Comparison of ENCODE assay signal across 7 mouse cellular contexts in genomic region chr6:83215002-83215666, GRCm38 (mm10). TPM values are rescaled to one million over a fixed set of nuclear protein-coding genes. Genes with fewer than 3 reads are reported as not detected.
DNase-seq lines count a peak whose midpoint lies in the region; ATAC-seq and TF ChIP-seq lines count a peak whose summit lies in the region.

No protein-coding gene starts in this region.

- no peaks in the 10 kb centered on the region for H3K4me1 ChIP-seq in bone marrow macrophage, adult 2 months (ENCODE audit: control insufficient read depth, insufficient read depth, low read length)
- H3K4me1 ChIP-seq in embryonic facial prominence, embryonic 15.5 days, result peaks cover 11% of the 10 kb centered on the region; the same call in 1 of the 2 replicates
- H3K4me1 ChIP-seq in lung, postnatal 0 days (ENCODE audit: insufficient read depth, low read depth, low read length), result no peaks in the 10 kb centered on the region

- H3K27ac ChIP-seq in bone marrow macrophage, adult 2 months (ENCODE audit: insufficient read depth, low read depth, low read length), result no peak overlapping the region
- no peak overlapping the region for H3K27ac ChIP-seq in embryonic facial prominence, embryonic 15.5 days (replicated peaks)
- H3K27ac ChIP-seq in lung, postnatal 0 days (ENCODE audit: low read length), result no peak overlapping the region

- WGBS in embryonic facial prominence, embryonic 15.5 days, result 12% methylated on average over 7 of the region's 7 CpGs
- 15% methylated on average over 7 of the region's 7 CpGs for WGBS in lung, postnatal 0 days

- H3K9me3 ChIP-seq in embryonic facial prominence, embryonic 15.5 days (replicated peaks), result no peaks in the 10 kb centered on the region
- no peaks in the 10 kb centered on the region for H3K9me3 ChIP-seq in lung, postnatal 0 days (ENCODE audit: low read length)

- ATAC-seq in embryonic facial prominence, embryonic 15.5 days (ENCODE audit: insufficient number of reproducible peaks, low FRiP score, low TSS enrichment, low read depth), result peak; percentile 63; the same call in 1 of the 2 replicates
- ATAC-seq in lung, postnatal 0 days, result peak; percentile 61

- H3K27me3 ChIP-seq in embryonic facial prominence, embryonic 15.5 days, result no peaks in the 10 kb centered on the region
- H3K27me3 ChIP-seq in lung, postnatal 0 days (replicated peaks; ENCODE audit: insufficient read depth, low read length), result no peaks in the 10 kb centered on the region

- no peaks in the 10 kb centered on the region for H3K36me3 ChIP-seq in embryonic facial prominence, embryonic 15.5 days
- H3K36me3 ChIP-seq in lung, postnatal 0 days (ENCODE audit: insufficient read depth, low read length), result no peaks in the 10 kb centered on the region

- no peak overlapping the region for H3K4me3 ChIP-seq in bone marrow macrophage, adult 2 months (ENCODE audit: insufficient read depth, low read length)
- no peak overlapping the region for H3K4me3 ChIP-seq in embryonic facial prominence, embryonic 15.5 days (replicated peaks)
- H3K4me3 ChIP-seq in lung, postnatal 0 days (ENCODE audit: low read depth, low read length), result no peak overlapping the region

- TF ChIP-seq EP300 in lung, postnatal 0 days (IDR thresholded peaks at IDR 0.05), result no peak

- no peak overlapping the region for H3K4me2 ChIP-seq in embryonic facial prominence, embryonic 15.5 days (replicated peaks)
- H3K4me2 ChIP-seq in lung, postnatal 0 days (replicated peaks; ENCODE audit: low read depth, low read length), result no peak overlapping the region

- peak; percentile 83 for TF ChIP-seq CTCF in bone marrow macrophage, adult 2 months (IDR thresholded peaks at IDR 0.05; ENCODE audit: low read depth, low read length)
- peak; percentile 94 for TF ChIP-seq CTCF in lung, postnatal 0 days (IDR thresholded peaks at IDR 0.05)

- peak; percentile 81 for DNase-seq in MN1 (ENCODE audit: low spot score)
- DNase-seq in heart, postnatal 10 days, result peak; percentile 77 to 86
- DNase-seq in kidney, postnatal 4 days, result peak; percentile 83 to 84
- DNase-seq in lung, postnatal 0 days (ENCODE audit: low spot score), result peak; percentile 77
- DNase-seq in ovary, postnatal 36 days (ENCODE audit: low spot score), result peak; percentile 72

- no peak for TF ChIP-seq POLR2A in bone marrow macrophage, adult 2 months (IDR thresholded peaks at IDR 0.05; ENCODE audit: borderline replicate concordance, low read depth, low read length)

- intact Hi-C loops in heart, postnatal 10 days (cut with DNase I), result loop anchor here (1.0 kb wide), 1 partner anchor 53 kb away; no protein-coding TSS in a partner anchor

- H3K9ac ChIP-seq in embryonic facial prominence, embryonic 15.5 days, result no peak overlapping the region
- H3K9ac ChIP-seq in lung, postnatal 0 days (replicated peaks; ENCODE audit: low read depth), result no peak overlapping the region

RNA-seq across cellular contexts. Expression of gene Slc4a5, which starts 4.5 kb away (rescaled TPM):
- 0.55 TPM in 1 of 2 replicates, not detected in the other for polyA plus RNA-seq in bone marrow macrophage, adult 2 months (2012; ENCODE audit: insufficient read depth, insufficient read length, missing spikeins)
- 0.11 and 0.48 TPM in 2 replicates for polyA plus RNA-seq in embryonic facial prominence, embryonic 15.5 days (2015; fragmentation: Nextera tagmentation; extraction: Ambion mirVana)
- total RNA-seq in heart, postnatal 10 days (2021), result not detected
- 5.0 and 5.3 TPM in 2 replicates for polyA plus RNA-seq in lung, postnatal 0 days (2015; fragmentation: Nextera tagmentation; extraction: Ambion mirVana)

RNA-seq across cellular contexts. Expression of gene Dctn1, which starts 49.4 kb away (rescaled TPM):
- polyA plus RNA-seq in bone marrow macrophage, adult 2 months (2012; ENCODE audit: insufficient read depth, insufficient read length, missing spikeins), result 87.2 and 98.2 TPM in 2 replicates
- 98.7 and 103 TPM in 2 replicates for polyA plus RNA-seq in embryonic facial prominence, embryonic 15.5 days (2015; fragmentation: Nextera tagmentation; extraction: Ambion mirVana)
- total RNA-seq in heart, postnatal 10 days (2021), result 100 to 1,000 TPM; 121 to 127 TPM
- polyA plus RNA-seq in lung, postnatal 0 days (2015; fragmentation: Nextera tagmentation; extraction: Ambion mirVana), result 55.3 and 63.7 TPM in 2 replicates

RNA-seq across cellular contexts. Expression of gene 1700003E16Rik, which starts 58.9 kb away (rescaled TPM):
- not detected in 2 replicates for polyA plus RNA-seq in bone marrow macrophage, adult 2 months (2012; ENCODE audit: insufficient read depth, insufficient read length, missing spikeins)
- 10.3 and 17.2 TPM in 2 replicates for polyA plus RNA-seq in embryonic facial prominence, embryonic 15.5 days (2015; fragmentation: Nextera tagmentation; extraction: Ambion mirVana)
- under 1 TPM in 1 of 2 experiments, not detected in 1; 0.12 TPM for total RNA-seq in heart, postnatal 10 days (2021)
- 6.1 and 9.8 TPM in 2 replicates for polyA plus RNA-seq in lung, postnatal 0 days (2015; fragmentation: Nextera tagmentation; extraction: Ambion mirVana)

RNA-seq across cellular contexts. Expression of gene Wdr54, which starts 58.9 kb away (rescaled TPM):
- polyA plus RNA-seq in bone marrow macrophage, adult 2 months (2012; ENCODE audit: insufficient read depth, insufficient read length, missing spikeins), result 1.5 and 3.5 TPM in 2 replicates
- 7.9 and 12.0 TPM in 2 replicates for polyA plus RNA-seq in embryonic facial prominence, embryonic 15.5 days (2015; fragmentation: Nextera tagmentation; extraction: Ambion mirVana)
- 1 to 10 TPM; 1.7 to 1.8 TPM for total RNA-seq in heart, postnatal 10 days (2021)
- 3.1 and 3.3 TPM in 2 replicates for polyA plus RNA-seq in lung, postnatal 0 days (2015; fragmentation: Nextera tagmentation; extraction: Ambion mirVana)
